Mouse (Mus musculus) ES-E14 (cell line): ENCODE results near the gene Selenon.

Source experiments
- CHD2 ChIP-seq: IDR thresholded peaks from 2 replicates; pipeline ENCODE4 v1.6.1; 2014; ENCODE audit warnings: mild to moderate bottlenecking, low read depth, low read length, inconsistent platforms
- ZC3H11A ChIP-seq: IDR thresholded peaks from 2 replicates; pipeline ENCODE4 v1.6.1; 2012; ENCODE audit warnings: low read depth, mild to moderate bottlenecking, inconsistent platforms, low read length, borderline replicate concordance
- ZNF384 ChIP-seq: IDR thresholded peaks from 2 replicates; pipeline ENCODE4 v1.6.1; 2012; ENCODE audit warnings: low read depth, low read length, inconsistent platforms

DNA sequence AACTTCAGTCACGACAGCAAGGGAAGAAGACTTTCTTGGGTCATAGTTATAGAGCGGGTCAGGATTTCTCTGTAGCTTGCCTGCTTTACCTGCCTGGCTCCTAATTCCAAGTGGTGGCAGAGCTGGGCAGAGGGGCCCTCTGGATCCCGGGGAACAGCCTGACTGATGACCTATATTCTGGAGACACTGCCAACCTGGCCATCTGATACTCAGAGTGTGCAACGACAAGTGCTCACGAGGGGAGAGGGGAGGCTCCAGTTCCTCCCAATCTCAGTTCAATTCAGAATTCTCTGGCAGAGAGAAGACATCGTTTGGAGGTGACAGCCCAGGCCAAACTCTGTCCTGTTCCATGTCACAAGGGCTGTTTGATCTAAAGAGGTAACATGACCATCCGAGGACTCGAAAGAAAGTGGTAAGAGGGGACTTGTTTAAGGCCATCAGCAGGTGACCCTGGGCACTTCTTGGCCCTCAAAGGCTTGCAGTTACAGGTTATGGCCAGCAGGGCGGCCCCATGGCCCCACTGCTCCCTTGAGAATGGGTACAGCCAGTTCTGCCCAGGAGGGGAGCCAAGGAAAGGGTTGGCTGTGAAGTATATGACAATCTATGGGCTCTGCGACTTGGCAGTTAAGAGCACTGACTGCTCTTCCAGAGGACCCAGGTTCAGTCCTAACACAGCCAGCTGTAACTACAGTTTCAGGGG, 38.4 kb upstream of the Selenon start:
- TF ChIP-seq CHD2 (no peak), ZC3H11A (no peak), ZNF384 (no peak)
